Mouse (Mus musculus) lung, postnatal 0 days (tissue): ENCODE results near the gene Eif5a2. TPM values are rescaled to one million over a fixed set of nuclear protein-coding genes. Genes with fewer than 3 reads are reported as not detected.

ENCODE experiments used
- ATAC-seq: fragments of 200-750 bp; cut with Nextera tagmentation; 2 replicates; pipeline ENCODE4 v1.8.0; 2017; ENCODE audit warnings: moderate library complexity
- DNase-seq: peaks from one replicate; pipeline ENCODE4 v3.0.0-alpha.2; 2016; ENCODE audit warnings: low spot score
- H3K27ac ChIP-seq: fragments of 300-500 bp; sonication (generic); 2 replicates; pipeline ENCODE4 v1.5.1; 2014; ENCODE audit warnings: antibody characterized with exemption, mild to moderate bottlenecking, low read length, mixed read lengths
- H3K27me3 ChIP-seq: fragments of 300-500 bp; sonication (generic); replicated peaks from 2 replicates; pipeline ENCODE4 v1.6.1; 2014; ENCODE audit warnings: low read length, mixed read lengths; ENCODE audit not compliant: insufficient read depth
- H3K36me3 ChIP-seq: fragments of 300-500 bp; sonication (generic); 2 replicates; pipeline ENCODE4 v1.6.1; 2014; ENCODE audit warnings: low read length, mixed read lengths; ENCODE audit not compliant: insufficient read depth
- H3K4me1 ChIP-seq: fragments of 300-500 bp; sonication (generic); 2 replicates; pipeline ENCODE4 v1.6.1; 2014; ENCODE audit warnings: antibody characterized with exemption, low read depth, low read length, mixed read lengths; ENCODE audit not compliant: insufficient read depth
- H3K4me2 ChIP-seq: fragments of 300-500 bp; sonication (generic); replicated peaks from 2 replicates; pipeline ENCODE4 v1.6.1; 2014; ENCODE audit warnings: low read depth, mild to moderate bottlenecking, low read length, moderate library complexity, mixed read lengths
- H3K4me3 ChIP-seq: fragments of 300-500 bp; sonication (generic); 2 replicates; pipeline ENCODE4 v1.5.1; 2014; ENCODE audit warnings: low read depth, low read length
- H3K9ac ChIP-seq: fragments of 300-500 bp; sonication (generic); replicated peaks from 2 replicates; pipeline ENCODE4 v1.6.1; 2014; ENCODE audit warnings: low read depth, mild to moderate bottlenecking
- H3K9me3 ChIP-seq: fragments of 300-500 bp; sonication (generic); 2 replicates; pipeline ENCODE4 v1.6.1; 2016; ENCODE audit warnings: low read length, mixed read lengths
- CTCF ChIP-seq: IDR thresholded peaks from 2 replicates; pipeline ENCODE4 v1.5.1; 2016; ENCODE audit warnings: antibody characterized with exemption, mild to moderate bottlenecking
- EP300 ChIP-seq: IDR thresholded peaks from 2 replicates; pipeline ENCODE4 v1.6.1; 2016; ENCODE audit warnings: antibody characterized with exemption, mild to moderate bottlenecking, control low read depth
- WGBS: fragments of 180-500 bp; shearing (Covaris S2); extraction: QIAGEN DNeasy Blood & Tissue Kit; methylation state at CpG from one replicate; pipeline ENCODE4 v1.1.7; 2014; 5-methylcytosine and 5-hydroxymethylcytosine counted together
- polyA plus RNA-seq: library from polyadenylated mRNA; unstranded; fragments of >200 nt; fragmentation: Nextera tagmentation; extraction: Ambion mirVana; gene quantifications from 2 replicates; pipeline ENCODE4 v1.2.1, GENCODE M21; 2015

Eif5a2 gene
- polyA plus RNA-seq, 1 experiment from 2014 or later = 4.7 TPM

- no peak overlapping the region for H3K9ac ChIP-seq
- H3K4me3 ChIP-seq = no peak overlapping the region
- no peaks in the 10 kb centered on the region for H3K4me1 ChIP-seq
- no peak for TF ChIP-seq CTCF
- TF ChIP-seq EP300 = no peak
- H3K27me3 ChIP-seq = no peaks in the 10 kb centered on the region
- ATAC-seq = no peak
- no peak for DNase-seq
- no peaks in the 10 kb centered on the region for H3K36me3 ChIP-seq
- no peak overlapping the region for H3K27ac ChIP-seq
- no peak overlapping the region for H3K4me2 ChIP-seq
- WGBS = 73% methylated on average over 7 of the region's 7 CpGs
- no peaks in the 10 kb centered on the region for H3K9me3 ChIP-seq
These were observed 13.8 kb downstream of the Eif5a2 start for GRCm38 (mm10) chr3:28794835-28795234.

- Histone ChIP-seq H3K9me3 (no peaks in the 10 kb centered on the region), H3K4me1 (peaks cover 4% of the 10 kb centered on the region; the same call in 1 of the 2 replicates), H3K4me2 (peak within 1 kb of the TSS; percentile 64), H3K36me3 (peaks cover 5% of the 10 kb centered on the region; the same call in 1 of the 2 replicates), H3K4me3 (peak within 1 kb of the TSS; percentile 95), H3K27me3 (no peaks in the 10 kb centered on the region), H3K27ac (peak within 1 kb of the TSS; percentile 88), H3K9ac (peak within 1 kb of the TSS; percentile 91)
- ATAC-seq = peak; percentile 100
- no peak; the same call in 1 of the 2 replicates for TF ChIP-seq CTCF
- TF ChIP-seq EP300 = no peak
- peak; percentile 98 for DNase-seq
- under 1% methylated on average over 69 of the region's 72 CpGs for WGBS
These were observed 24.4 kb downstream of the Eif5a2 start, which contains the start of gene Rpl22l1 for GRCm38 (mm10) chr3:28805301-28806097. Gene Rpl22l1, plus strand, starts transcription at chr3:28805436.

DNA sequence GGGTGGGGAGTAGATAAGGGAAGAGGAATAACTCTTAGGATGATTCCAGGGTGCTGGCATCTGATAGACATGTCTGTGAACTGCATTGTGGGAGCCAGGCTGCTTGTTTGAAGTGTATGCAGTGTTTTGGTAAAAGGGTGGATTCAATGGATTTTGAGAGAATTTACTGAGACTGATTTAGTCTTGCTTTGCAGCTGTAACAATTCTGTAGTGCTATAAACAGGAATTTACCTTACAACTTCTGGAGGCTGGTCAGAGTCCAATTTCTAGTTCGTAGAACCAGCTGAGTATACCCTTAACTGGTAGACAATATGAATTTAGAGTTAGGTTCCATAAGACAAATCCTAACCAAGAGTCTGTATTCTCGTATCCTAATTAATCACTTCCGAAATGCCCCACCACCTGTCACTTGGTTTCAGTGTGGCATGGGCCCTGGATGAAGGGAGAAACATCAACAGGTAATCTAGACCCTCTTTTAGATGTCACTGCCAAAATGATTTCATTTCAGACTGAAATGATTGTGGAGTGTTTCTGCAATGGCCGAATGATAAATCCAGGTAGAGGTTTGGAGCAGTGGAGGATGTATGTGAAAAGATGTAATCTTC is 27.1 kb downstream of the Eif5a2 start:
- DNase-seq = no peak
- no peak for TF ChIP-seq CTCF
- no peak for TF ChIP-seq EP300
- Histone ChIP-seq H3K4me2 (no peak overlapping the region), H3K27ac (no peak overlapping the region), H3K4me3 (no peak overlapping the region), H3K36me3 (peaks cover 5% of the 10 kb centered on the region; the same call in 1 of the 2 replicates), H3K27me3 (no peaks in the 10 kb centered on the region), H3K4me1 (peaks cover 4% of the 10 kb centered on the region; the same call in 1 of the 2 replicates), H3K9ac (no peak overlapping the region), H3K9me3 (no peaks in the 10 kb centered on the region)
- ATAC-seq = no peak
- 95% methylated on average over 4 of the region's 4 CpGs for WGBS

GRCm38 (mm10) chr3:28811441-28811840 is 30.4 kb downstream of the Eif5a2 start:
- WGBS = 58% methylated on average over 4 of the region's 4 CpGs
- ATAC-seq = no peak
- no peaks in the 10 kb centered on the region for H3K4me1 ChIP-seq
- H3K9ac ChIP-seq = no peak overlapping the region
- peaks cover 5% of the 10 kb centered on the region; the same call in 1 of the 2 replicates for H3K36me3 ChIP-seq
- H3K4me2 ChIP-seq = no peak overlapping the region
- H3K27me3 ChIP-seq = no peaks in the 10 kb centered on the region
- H3K9me3 ChIP-seq = no peaks in the 10 kb centered on the region
- H3K27ac ChIP-seq = no peak overlapping the region
- TF ChIP-seq CTCF (no peak), EP300 (no peak)
- no peak overlapping the region for H3K4me3 ChIP-seq
- no peak for DNase-seq

DNA sequence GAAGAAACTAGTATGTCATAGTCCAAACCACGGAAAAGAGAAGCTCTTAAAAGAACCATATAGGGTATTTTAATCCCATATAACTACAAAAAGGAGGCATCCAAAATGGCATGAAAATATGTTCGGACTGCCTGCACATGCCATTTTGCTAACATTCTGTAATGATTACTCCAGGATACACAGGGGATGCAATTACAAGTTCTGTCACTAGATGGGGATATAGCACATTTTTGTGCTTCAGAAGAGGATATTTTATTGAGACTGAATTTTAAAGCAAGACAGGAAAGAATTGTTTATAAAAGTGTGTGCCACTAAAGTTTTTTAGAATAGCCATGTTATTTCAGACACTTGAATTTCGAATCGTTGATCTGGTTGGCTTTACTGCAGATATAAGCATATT is 33.3 kb downstream of the Eif5a2 start:
- H3K9ac ChIP-seq = no peak overlapping the region
- H3K4me2 ChIP-seq = no peak overlapping the region
- TF ChIP-seq EP300 (no peak), CTCF (peak; percentile 81)
- DNase-seq (peak; percentile 78), ATAC-seq (no peak)
- H3K27ac ChIP-seq = no peak overlapping the region
- H3K9me3 ChIP-seq = no peaks in the 10 kb centered on the region
- no peaks in the 10 kb centered on the region for H3K4me1 ChIP-seq
- H3K27me3 ChIP-seq = no peaks in the 10 kb centered on the region
- WGBS = 4% methylated on average over 4 of the region's 4 CpGs
- no peak overlapping the region for H3K4me3 ChIP-seq
- H3K36me3 ChIP-seq = no peaks in the 10 kb centered on the region

DNA sequence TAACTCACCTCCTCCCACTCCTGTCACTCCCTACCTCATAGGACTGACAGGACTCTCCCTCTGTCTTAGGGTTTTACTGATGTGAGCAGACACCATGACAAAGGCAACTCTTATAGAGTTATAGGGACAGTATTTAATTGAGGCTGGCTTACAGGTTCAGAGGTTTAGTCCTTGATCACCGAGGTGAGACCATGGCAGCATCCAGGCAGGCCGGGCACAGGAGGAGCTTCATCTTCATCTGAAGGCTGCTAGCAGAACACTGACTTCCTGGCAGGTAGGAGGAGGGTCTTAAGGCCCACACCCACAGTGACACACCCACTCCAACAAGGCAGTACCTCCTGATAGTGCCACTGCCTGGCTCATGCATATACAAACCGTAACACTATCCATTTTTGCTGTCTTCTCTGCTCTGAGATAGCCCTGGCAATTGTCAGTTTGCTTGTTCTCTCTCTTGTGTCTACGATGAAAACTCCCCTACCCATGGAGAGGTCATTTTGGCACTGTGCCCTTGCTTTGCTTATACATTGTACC is 35.0 kb downstream of the Eif5a2 start:
- no peaks in the 10 kb centered on the region for H3K4me1 ChIP-seq
- H3K4me2 ChIP-seq = no peak overlapping the region
- H3K27me3 ChIP-seq = no peaks in the 10 kb centered on the region
- 74% methylated on average over 4 of the region's 4 CpGs for WGBS
- no peak for ATAC-seq
- H3K36me3 ChIP-seq = no peaks in the 10 kb centered on the region
- no peak overlapping the region for H3K27ac ChIP-seq
- H3K9ac ChIP-seq = no peak overlapping the region
- H3K9me3 ChIP-seq = no peaks in the 10 kb centered on the region
- no peak for DNase-seq
- TF ChIP-seq CTCF (no peak), EP300 (no peak)
- no peak overlapping the region for H3K4me3 ChIP-seq
